Mouse (Mus musculus) heart, embryonic 13.5 days (tissue): ENCODE measurements around the gene Dpep2nb. TPM values are rescaled to one million over a fixed set of nuclear protein-coding genes. Genes with fewer than 3 reads are reported as not detected.
"Not testable (repeated sequence)": the region's sequence is repeated elsewhere in the genome, so short reads cannot be mapped to it uniquely, and the experiment has no call there.

Experiments used
- ATAC-seq: fragments of 200-750 bp; cut with Nextera tagmentation; 2 replicates; pipeline ENCODE4 v1.8.0; 2017; ENCODE audit warnings: moderate TSS enrichment; ENCODE audit not compliant: insufficient number of reproducible peaks, low FRiP score, low TSS enrichment; ENCODE audit errors: extremely low read depth
- H3K27ac ChIP-seq: fragments of 300-500 bp; sonication (generic); replicated peaks from 2 replicates; pipeline ENCODE4 v1.5.1; 2015; ENCODE audit warnings: moderate library complexity, mild to moderate bottlenecking, inconsistent platforms
- H3K27me3 ChIP-seq: fragments of 300-500 bp; sonication (generic); replicated peaks from 2 replicates; pipeline ENCODE4 v1.6.1; 2015; ENCODE audit warnings: mild to moderate bottlenecking, inconsistent platforms
- H3K36me3 ChIP-seq: fragments of 300-500 bp; sonication (generic); 2 replicates; pipeline ENCODE4 v1.6.1; 2015; ENCODE audit warnings: mild to moderate bottlenecking, inconsistent platforms
- H3K4me1 ChIP-seq: fragments of 300-500 bp; sonication (generic); 2 replicates; pipeline ENCODE4 v1.6.1; 2015; ENCODE audit warnings: inconsistent platforms
- H3K4me2 ChIP-seq: fragments of 300-500 bp; sonication (generic); 2 replicates; pipeline ENCODE4 v1.6.1; 2015; ENCODE audit warnings: inconsistent platforms, mild to moderate bottlenecking, moderate library complexity
- H3K4me3 ChIP-seq: fragments of 300-500 bp; sonication (generic); 2 replicates; pipeline ENCODE4 v1.5.1; 2015; ENCODE audit warnings: moderate library complexity, mild to moderate bottlenecking, inconsistent platforms
- H3K9ac ChIP-seq: fragments of 300-500 bp; sonication (generic); 2 replicates; pipeline ENCODE4 v1.6.1; 2015; ENCODE audit warnings: inconsistent platforms, mild to moderate bottlenecking, moderate library complexity
- H3K9me3 ChIP-seq: fragments of 300-500 bp; sonication (generic); 2 replicates; pipeline ENCODE4 v1.6.1; 2016; ENCODE audit warnings: inconsistent platforms
- WGBS: fragments of 180-500 bp; shearing (Covaris S2); methylation state at CpG from one replicate; pipeline ENCODE4 v1.1.7; 2015; ENCODE audit warnings: mixed read lengths; 5-methylcytosine and 5-hydroxymethylcytosine counted together
- polyA plus RNA-seq: library from polyadenylated mRNA; unstranded; fragments of >200 nt; fragmentation: Nextera tagmentation; extraction: Ambion mirVana; gene quantifications from 2 replicates; pipeline ENCODE4 v1.2.1, GENCODE M21; 2015

The Dpep2nb gene
- polyA plus RNA-seq, 1 experiment from 2014 or later, result 0.35 TPM

DNA sequence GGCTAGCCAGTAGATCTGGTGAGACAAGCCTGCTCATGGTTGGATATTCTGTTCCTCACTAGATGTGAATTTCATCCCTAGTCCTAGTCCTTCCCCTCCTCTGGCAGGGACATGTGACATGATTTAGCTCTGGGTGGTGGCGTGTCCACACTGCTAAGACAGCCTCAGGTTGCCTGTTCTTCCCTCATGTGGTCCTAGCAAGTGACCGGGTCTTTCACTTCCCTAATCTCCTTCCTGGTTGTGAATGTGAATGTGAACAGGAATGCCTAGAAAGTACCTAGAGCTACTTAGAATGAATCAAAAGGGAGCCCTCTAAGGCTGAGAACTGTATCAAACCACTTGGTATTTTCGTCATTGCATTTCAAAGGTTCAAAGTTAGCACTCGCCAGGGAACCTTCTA, 33.8 kb upstream of the Dpep2nb start:
- H3K36me3 ChIP-seq, result peaks cover 25% of the 10 kb centered on the region
- H3K27me3 ChIP-seq, result no peaks in the 10 kb centered on the region
- H3K9ac ChIP-seq, result no peak overlapping the region
- 81% methylated on average over 4 of the region's 4 CpGs for WGBS
- no peak for ATAC-seq
- no peaks in the 10 kb centered on the region for H3K4me1 ChIP-seq
- no peaks in the 10 kb centered on the region for H3K9me3 ChIP-seq
- no peak overlapping the region for H3K4me3 ChIP-seq
- no peak overlapping the region for H3K4me2 ChIP-seq
- H3K27ac ChIP-seq, result no peak overlapping the region

DNA sequence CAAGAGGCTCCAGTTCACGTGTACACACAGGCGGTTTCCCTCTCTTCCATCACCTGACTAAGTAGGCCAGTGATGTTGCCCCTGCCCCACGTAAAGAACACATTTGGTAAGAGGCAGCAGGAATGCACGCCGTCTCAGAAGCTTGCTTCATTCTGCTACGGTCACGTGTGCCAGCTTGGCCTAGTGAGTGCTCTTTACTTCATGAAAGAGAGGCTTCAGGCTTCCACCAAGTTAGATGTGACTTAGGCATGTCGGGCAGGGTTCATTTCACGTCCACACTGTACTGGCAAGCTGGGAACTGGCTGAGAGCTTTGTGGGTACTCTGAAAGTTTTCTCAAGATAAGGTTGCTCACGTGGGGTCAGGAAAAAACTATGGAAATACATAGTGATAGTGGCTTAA, 32.9 kb upstream of the Dpep2nb start:
- WGBS, result 80% methylated on average over 10 of the region's 10 CpGs
- Histone ChIP-seq H3K9ac (no peak overlapping the region), H3K4me3 (no peak overlapping the region), H3K27ac (no peak overlapping the region), H3K36me3 (peaks cover 24% of the 10 kb centered on the region), H3K4me1 (no peaks in the 10 kb centered on the region), H3K27me3 (no peaks in the 10 kb centered on the region), H3K9me3 (no peaks in the 10 kb centered on the region), H3K4me2 (no peak overlapping the region)
- ATAC-seq, result no peak

DNA sequence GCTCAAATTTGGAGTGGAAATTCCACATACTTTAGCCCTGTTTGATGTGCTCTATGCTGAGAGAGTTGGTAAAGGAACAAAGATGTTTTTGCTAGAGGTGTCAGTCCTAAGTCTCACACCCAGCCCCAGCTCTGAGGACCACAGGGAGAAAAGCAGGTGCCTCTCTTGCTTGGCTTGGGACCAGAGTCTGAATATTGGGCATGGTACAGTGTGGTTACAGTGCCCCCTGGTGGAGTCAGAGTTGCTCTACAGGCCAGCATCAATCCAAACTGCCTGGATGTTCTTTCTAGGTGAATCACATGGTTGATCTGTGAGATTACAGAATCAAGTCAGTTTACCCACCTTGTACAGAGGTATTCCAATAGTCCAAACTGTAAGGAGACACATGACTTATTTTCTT, 16.7 kb upstream of the Dpep2nb start:
- Histone ChIP-seq H3K4me1 (no peaks in the 10 kb centered on the region), H3K9me3 (no peaks in the 10 kb centered on the region), H3K27me3 (no peaks in the 10 kb centered on the region), H3K4me2 (no peak overlapping the region), H3K36me3 (peaks cover 33% of the 10 kb centered on the region), H3K27ac (no peak overlapping the region), H3K4me3 (no peak overlapping the region), H3K9ac (no peak overlapping the region)
- no peak; the same call in 1 of the 2 replicates for ATAC-seq

DNA sequence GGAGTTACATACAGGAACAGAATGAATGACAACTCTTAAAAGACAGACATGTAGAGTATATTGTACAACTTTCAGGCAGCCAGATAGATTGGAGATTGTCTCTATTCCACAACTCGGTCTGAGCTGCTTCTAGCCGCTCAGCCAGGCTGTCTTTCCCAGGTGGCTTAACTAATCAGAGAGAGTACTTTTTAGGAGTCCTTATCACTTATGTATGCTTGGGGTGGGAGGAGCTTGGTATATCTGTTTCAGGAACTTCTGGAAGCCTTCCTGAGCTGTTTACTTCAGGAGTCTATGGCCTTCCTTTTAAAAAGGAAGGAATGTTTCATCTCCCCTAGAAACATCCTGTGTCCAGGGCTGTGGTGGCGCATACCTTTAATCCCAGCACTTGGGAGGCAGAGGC, 12.3 kb upstream of the Dpep2nb start:
- Histone ChIP-seq H3K9me3 (no peaks in the 10 kb centered on the region), H3K4me1 (no peaks in the 10 kb centered on the region), H3K4me3 (no peak overlapping the region), H3K36me3 (peaks cover 34% of the 10 kb centered on the region), H3K27me3 (no peaks in the 10 kb centered on the region), H3K9ac (no peak overlapping the region), H3K27ac (no peak overlapping the region), H3K4me2 (no peak overlapping the region)
- 61% methylated on average over 3 of the region's 3 CpGs for WGBS
- no peak for ATAC-seq

DNA sequence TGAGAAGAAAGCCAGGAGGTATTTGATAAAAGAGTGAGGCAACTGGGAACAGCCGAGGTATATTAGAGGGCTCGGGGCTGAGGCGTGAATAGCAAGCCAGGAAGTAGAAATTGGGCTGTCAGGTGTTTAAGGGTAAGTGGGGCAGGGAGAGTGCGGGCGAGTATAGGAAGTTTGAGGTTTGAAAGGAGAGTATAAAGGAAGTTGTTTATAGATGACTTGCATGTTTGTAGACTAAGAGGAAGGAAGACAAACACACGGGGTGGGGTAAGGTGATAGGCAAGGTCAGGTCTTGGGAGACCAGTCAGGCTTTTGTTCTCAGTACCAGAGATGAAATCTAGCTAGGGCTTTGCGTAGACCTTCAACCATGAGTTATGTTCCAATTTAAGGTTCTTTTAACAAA, 11.4 kb upstream of the Dpep2nb start:
- H3K4me2 ChIP-seq, result no peak overlapping the region
- 87% methylated on average over 7 of the region's 7 CpGs for WGBS
- H3K9ac ChIP-seq, result no peak overlapping the region
- no peaks in the 10 kb centered on the region for H3K27me3 ChIP-seq
- peaks cover 34% of the 10 kb centered on the region for H3K36me3 ChIP-seq
- no peak overlapping the region for H3K27ac ChIP-seq
- ATAC-seq, result no peak
- peaks cover 1% of the 10 kb centered on the region for H3K4me1 ChIP-seq
- no peak overlapping the region for H3K4me3 ChIP-seq
- no peaks in the 10 kb centered on the region for H3K9me3 ChIP-seq

DNA sequence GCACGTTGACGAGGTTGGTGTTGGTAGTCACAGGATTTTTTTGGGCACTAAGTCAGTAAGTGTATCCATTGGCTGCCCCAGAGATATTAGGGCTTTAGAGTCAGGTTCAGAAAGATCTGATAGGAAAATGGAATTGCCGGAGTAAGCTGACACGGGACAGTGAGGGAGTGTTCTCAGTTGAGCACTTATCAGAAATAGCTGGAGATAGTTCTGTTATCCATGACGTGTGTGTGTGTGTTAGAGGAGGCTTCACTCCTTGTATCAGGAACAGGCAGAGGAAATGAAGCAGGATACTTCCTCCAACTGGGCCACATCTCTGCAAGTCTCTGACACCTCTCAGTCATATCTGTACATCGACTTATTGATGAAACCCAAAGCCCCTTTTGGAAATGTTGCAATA, 10.5 kb upstream of the Dpep2nb start:
- no peak overlapping the region for H3K27ac ChIP-seq
- ATAC-seq, result no peak
- H3K9ac ChIP-seq, result no peak overlapping the region
- no peaks in the 10 kb centered on the region for H3K27me3 ChIP-seq
- H3K4me3 ChIP-seq, result no peak overlapping the region
- peaks cover 31% of the 10 kb centered on the region for H3K36me3 ChIP-seq
- WGBS, result 66% methylated on average over 6 of the region's 6 CpGs
- no peak overlapping the region for H3K4me2 ChIP-seq
- H3K9me3 ChIP-seq, result no peaks in the 10 kb centered on the region
- H3K4me1 ChIP-seq, result peaks cover 7% of the 10 kb centered on the region

DNA sequence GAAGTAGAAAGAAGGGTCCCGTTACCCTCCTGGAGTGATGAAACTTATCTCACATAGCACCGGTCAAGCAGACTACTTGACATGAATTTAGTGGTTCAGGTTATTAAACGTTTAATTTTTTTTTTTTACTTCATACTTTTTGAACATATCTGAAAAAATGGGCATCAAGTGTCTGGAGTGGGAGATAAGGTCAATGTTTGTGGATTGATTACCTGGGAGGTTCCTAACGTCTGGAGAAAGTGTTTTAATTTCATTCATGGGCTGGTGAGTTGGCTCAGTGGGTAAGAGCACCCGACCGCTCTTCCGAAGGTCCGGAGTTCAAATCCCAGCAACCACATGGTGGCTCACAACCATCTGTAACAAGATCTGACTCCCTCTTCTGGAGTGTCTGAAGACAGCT, 6.4 kb upstream of the Dpep2nb start:
- WGBS, result 75% methylated on average over 8 of the region's 8 CpGs
- Histone ChIP-seq H3K9ac (peak overlapping the region; percentile 94), H3K4me1 (peaks cover 20% of the 10 kb centered on the region), H3K4me3 (peak overlapping the region; percentile 96), H3K4me2 (peak overlapping the region; percentile 100), H3K36me3 (peaks cover 23% of the 10 kb centered on the region)
- not testable (repeated sequence) for H3K27me3 ChIP-seq, ATAC-seq, H3K9me3 ChIP-seq, H3K27ac ChIP-seq

DNA sequence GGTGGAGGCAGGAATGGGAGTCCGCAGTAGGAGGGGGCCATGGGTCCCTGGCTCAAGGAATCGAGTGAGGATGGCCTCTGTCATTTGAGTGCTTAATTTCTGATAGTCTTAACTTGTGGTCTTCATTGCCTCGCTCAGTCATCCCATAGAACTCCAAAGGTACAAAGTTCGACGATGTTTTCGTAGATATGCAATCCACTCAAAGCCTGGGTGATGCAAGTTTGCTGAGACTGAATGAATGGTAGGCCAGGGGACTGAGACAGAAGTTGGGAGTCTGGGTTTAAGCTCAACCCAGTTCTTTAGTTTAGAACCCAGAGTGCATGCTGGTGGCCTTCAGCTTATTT, 5.8 kb upstream of the Dpep2nb start, which contains the start of gene Ddx28:
Gene Ddx28 (minus strand): TSS at position 240 of the 344 bp plus-strand sequence.
- H3K9ac ChIP-seq, result peak within 1 kb of the TSS; percentile 94
- peak within 1 kb of the TSS; percentile 60 for H3K27ac ChIP-seq
- no peak for ATAC-seq
- H3K36me3 ChIP-seq, result peaks cover 19% of the 10 kb centered on the region
- H3K9me3 ChIP-seq, result no peaks in the 10 kb centered on the region
- H3K4me2 ChIP-seq, result peak within 1 kb of the TSS; percentile 100
- H3K4me3 ChIP-seq, result peak within 1 kb of the TSS; percentile 96
- H3K4me1 ChIP-seq, result peaks cover 20% of the 10 kb centered on the region
- 3% methylated on average over 6 of the region's 6 CpGs for WGBS
- H3K27me3 ChIP-seq, result no peaks in the 10 kb centered on the region

DNA sequence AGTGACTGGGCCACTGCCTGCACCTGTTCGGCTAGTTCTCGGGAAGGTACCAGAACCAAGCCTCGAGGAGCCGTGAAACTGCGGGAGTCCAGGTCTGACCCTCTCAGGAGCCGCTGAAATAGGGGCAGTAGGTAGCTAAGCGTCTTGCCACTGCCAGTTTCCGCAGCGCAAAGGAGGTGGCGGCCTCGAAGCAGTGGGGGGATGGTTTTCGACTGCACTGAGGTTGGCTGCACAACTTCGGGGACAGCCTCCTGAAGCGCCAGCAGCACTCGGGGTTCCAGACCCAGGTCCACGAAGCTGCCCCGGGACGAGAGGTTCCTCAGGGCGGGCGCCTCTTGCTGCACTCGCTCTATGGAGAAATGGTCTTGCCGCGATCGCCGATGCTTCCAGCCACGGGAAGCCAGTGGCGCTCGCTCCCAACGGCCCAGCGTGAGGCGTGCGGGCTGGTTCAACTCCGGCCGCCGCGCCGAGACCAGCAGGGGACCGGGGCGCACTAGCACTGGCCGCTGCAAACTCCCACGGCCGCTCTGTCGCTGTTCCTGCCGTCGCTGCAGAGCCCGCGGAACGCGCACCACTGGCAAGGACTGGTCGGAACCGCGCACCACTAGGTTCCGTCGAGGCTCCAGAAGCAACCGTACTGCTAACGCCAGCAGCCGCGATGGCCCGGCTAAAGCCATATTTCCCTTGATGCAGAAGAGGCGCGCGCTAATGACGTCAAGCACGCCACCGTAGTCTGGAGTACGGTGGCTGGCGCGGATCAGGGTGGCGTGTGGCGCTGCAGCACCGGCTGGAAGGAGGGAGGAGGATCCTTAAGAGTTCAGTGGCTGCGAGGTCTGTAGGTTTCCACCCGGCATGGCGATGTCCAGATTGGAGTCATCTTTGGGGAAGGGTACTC, 5.2 kb upstream of the Dpep2nb start:
- Histone ChIP-seq H3K9me3 (no peaks in the 10 kb centered on the region), H3K9ac (peak overlapping the region; percentile 94), H3K4me3 (peak overlapping the region; percentile 96), H3K27me3 (no peaks in the 10 kb centered on the region), H3K4me2 (peak overlapping the region; percentile 100), H3K36me3 (peaks cover 14% of the 10 kb centered on the region), H3K27ac (peak overlapping the region; percentile 60), H3K4me1 (peaks cover 20% of the 10 kb centered on the region)
- ATAC-seq, result peak; percentile 82
- 1% methylated on average over 74 of the region's 74 CpGs for whole genome bisulfite sequencing

DNA sequence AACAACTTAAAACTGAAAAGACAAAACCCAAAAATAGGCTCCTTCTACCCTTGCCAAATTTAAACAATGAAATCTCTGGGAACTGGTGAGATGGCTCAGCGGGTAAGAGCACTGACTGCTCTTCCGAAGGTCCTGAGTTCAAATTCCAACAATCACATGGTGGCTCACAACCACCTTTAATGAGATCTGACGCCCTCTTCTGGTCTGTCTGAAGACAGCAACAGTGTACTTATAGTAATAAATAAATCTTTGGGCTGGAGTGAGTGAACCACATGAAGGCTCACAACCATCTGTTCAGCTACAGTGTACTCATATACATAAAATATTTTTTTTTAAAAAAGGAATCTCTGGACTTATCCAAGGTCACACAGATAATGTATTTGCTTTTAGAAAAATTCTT, 2.1 kb upstream of the Dpep2nb start:
- H3K9ac ChIP-seq, ATAC-seq, H3K4me3 ChIP-seq, H3K9me3 ChIP-seq, H3K36me3 ChIP-seq, H3K27me3 ChIP-seq, H3K27ac ChIP-seq, H3K4me2 ChIP-seq: not testable (repeated sequence)
- 62% methylated on average over 3 of the region's 3 CpGs for WGBS
- peaks cover 20% of the 10 kb centered on the region for H3K4me1 ChIP-seq

DNA sequence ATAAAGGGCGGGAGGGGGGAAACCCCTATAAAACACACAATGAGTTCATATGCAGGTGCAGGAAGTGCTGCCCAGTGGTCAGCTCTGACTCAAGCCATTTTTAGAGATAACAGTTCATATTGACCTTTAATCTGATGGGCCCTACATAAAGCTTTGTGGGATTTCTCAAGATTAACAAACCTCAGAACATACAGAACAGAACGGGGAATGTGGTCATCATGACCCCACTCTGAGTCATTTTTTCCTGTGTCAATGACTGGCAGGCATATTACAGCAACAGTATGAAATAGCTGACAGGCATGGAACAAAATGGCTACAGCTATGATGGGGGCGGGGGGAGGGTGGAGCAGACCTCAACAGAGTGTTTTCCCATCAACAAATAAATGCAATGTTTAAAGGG, 1.4 kb upstream of the Dpep2nb start:
- no peak overlapping the region for H3K9ac ChIP-seq
- H3K4me2 ChIP-seq, result no peak overlapping the region
- ATAC-seq, result no peak
- H3K4me3 ChIP-seq, result no peak overlapping the region
- peaks cover 8% of the 10 kb centered on the region; the same call in 1 of the 2 replicates for H3K36me3 ChIP-seq
- H3K27me3 ChIP-seq, result no peaks in the 10 kb centered on the region
- 63% methylated on average over 3 of the region's 3 CpGs for WGBS
- H3K9me3 ChIP-seq, result no peaks in the 10 kb centered on the region
- H3K27ac ChIP-seq, result no peak overlapping the region
- H3K4me1 ChIP-seq, result peaks cover 19% of the 10 kb centered on the region

DNA sequence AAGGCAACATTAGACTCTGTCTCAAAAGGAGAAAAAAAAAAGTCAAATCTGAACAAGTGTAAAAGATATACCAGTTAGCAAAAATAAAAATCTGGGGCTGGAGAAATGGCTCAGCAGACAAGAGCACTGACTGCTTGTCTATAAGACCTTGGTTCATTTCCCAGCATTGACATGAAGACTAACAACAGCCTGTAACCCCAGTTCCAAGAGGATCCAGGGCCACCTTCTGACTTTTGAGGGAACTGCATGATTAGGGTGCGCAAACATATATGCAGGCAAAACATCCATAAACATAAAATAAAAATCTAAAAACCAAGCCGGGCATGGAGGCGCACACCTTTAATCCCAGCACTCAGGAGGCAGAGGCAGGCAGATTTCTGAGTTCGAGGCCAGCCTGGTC, 638 bp upstream of the Dpep2nb start:
- no peak for ATAC-seq
- H3K27ac ChIP-seq, result no peak overlapping the region

More for the DNA sequence above, 638 bp upstream of the Dpep2nb start:
- Histone ChIP-seq H3K4me1 (peaks cover 13% of the 10 kb centered on the region), H3K9ac (no peak overlapping the region), H3K36me3 (peaks cover 8% of the 10 kb centered on the region; the same call in 1 of the 2 replicates), H3K27me3 (no peaks in the 10 kb centered on the region), H3K4me3 (no peak overlapping the region), H3K9me3 (no peaks in the 10 kb centered on the region), H3K4me2 (no peak overlapping the region)
- WGBS, result 81% methylated on average over 4 of the region's 4 CpGs
